Mouse (Mus musculus): ENCODE measurements around the gene Ugt1a6b.

DNA sequence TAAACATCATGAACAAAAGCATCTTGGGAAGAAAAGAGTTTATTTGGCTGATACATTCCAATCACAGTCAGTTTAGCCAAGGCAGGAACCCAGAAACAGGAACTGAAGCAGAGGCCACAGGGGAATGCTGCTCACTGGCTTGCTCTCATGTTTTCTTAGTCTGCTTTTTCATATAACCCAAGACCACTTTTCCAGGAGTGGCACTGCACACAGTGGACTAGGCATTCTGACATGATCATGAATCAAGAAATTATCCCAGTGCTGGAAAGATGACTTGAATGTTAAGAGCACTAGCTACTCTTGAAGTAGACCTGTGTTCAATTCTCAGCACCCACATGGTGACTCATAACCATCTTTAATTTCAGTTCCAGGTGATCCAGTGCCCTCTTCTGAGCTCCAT is 122.7 kb downstream of the Ugt1a6b start:
- TF ChIP-seq GATA1 (IDR thresholded peaks at IDR 0.05; ENCODE audit: low read length) (no peak), TAL1 (IDR thresholded peaks at IDR 0.05; ENCODE audit: low read length) (no peak)

All from erythroblast, embryonic 14.5 days (primary cell).